Mouse (Mus musculus) stomach, postnatal 0 days (tissue): Measurements from ENCODE around the gene Fhod1. TPM values are rescaled to one million over a fixed set of nuclear protein-coding genes. Genes with fewer than 3 reads are reported as not detected.

Source experiments
- ATAC-seq: fragments of 200-750 bp; cut with Nextera tagmentation; 2 replicates; pipeline ENCODE4 v1.8.0; 2017; ENCODE audit not compliant: low FRiP score, low TSS enrichment
- DNase-seq: peaks from one replicate; pipeline ENCODE4 v3.0.0-alpha.2; 2016; ENCODE audit warnings: low spot score
- H3K27ac ChIP-seq: fragments of 300-500 bp; sonication (generic); replicated peaks from 2 replicates; pipeline ENCODE4 v1.5.1; 2014; ENCODE audit warnings: mild to moderate bottlenecking, control low read depth
- H3K27me3 ChIP-seq: fragments of 300-500 bp; sonication (generic); 2 replicates; pipeline ENCODE4 v1.6.1; 2014; ENCODE audit warnings: low read length; ENCODE audit not compliant: control insufficient read depth, insufficient read depth
- H3K36me3 ChIP-seq: fragments of 300-500 bp; sonication (generic); 2 replicates; pipeline ENCODE4 v1.6.1; 2014; ENCODE audit warnings: low read length, mixed read lengths; ENCODE audit not compliant: control insufficient read depth, insufficient read depth
- H3K4me1 ChIP-seq: fragments of 300-500 bp; sonication (generic); replicated peaks from 2 replicates; pipeline ENCODE4 v1.6.1; 2014; ENCODE audit warnings: antibody characterized with exemption; ENCODE audit not compliant: control insufficient read depth, insufficient read depth
- H3K4me2 ChIP-seq: fragments of 300-500 bp; sonication (generic); replicated peaks from 2 replicates; pipeline ENCODE4 v1.6.1; 2014; ENCODE audit warnings: low read depth, mild to moderate bottlenecking, control low read depth, moderate library complexity
- H3K4me3 ChIP-seq: fragments of 300-500 bp; sonication (generic); 2 replicates; pipeline ENCODE4 v1.5.1; 2014; ENCODE audit warnings: low read depth, low read length, control low read depth
- H3K9ac ChIP-seq: fragments of 300-500 bp; sonication (generic); 2 replicates; pipeline ENCODE4 v1.6.1; 2014; ENCODE audit warnings: mild to moderate bottlenecking, low read length, control low read depth, mixed read lengths
- H3K9me3 ChIP-seq: fragments of 300-500 bp; sonication (generic); 2 replicates; pipeline ENCODE4 v1.6.1; 2016; ENCODE audit warnings: low read length; ENCODE audit not compliant: control insufficient read depth
- CTCF ChIP-seq: IDR thresholded peaks from 2 replicates; pipeline ENCODE4 v1.5.1; 2016; ENCODE audit warnings: antibody characterized with exemption, low read depth, mild to moderate bottlenecking, moderate library complexity
- EP300 ChIP-seq: optimal IDR thresholded peaks from 2 replicates; pipeline ENCODE3; 2016; ENCODE audit warnings: antibody characterized with exemption
- WGBS: fragments of 180-500 bp; shearing (Covaris S2); extraction: QIAGEN DNeasy Blood & Tissue Kit; methylation state at CpG from one replicate; pipeline ENCODE4 v1.1.7; 2014; 5-methylcytosine and 5-hydroxymethylcytosine counted together
- polyA plus RNA-seq: library from polyadenylated mRNA; unstranded; fragments of >200 nt; fragmentation: Nextera tagmentation; extraction: Ambion mirVana; gene quantifications from 2 replicates; pipeline ENCODE4 v1.2.1, GENCODE M21; 2015

Fhod1 gene
- polyA plus RNA-seq, 1 experiment from 2014 or later: 0.63 TPM

DNA sequence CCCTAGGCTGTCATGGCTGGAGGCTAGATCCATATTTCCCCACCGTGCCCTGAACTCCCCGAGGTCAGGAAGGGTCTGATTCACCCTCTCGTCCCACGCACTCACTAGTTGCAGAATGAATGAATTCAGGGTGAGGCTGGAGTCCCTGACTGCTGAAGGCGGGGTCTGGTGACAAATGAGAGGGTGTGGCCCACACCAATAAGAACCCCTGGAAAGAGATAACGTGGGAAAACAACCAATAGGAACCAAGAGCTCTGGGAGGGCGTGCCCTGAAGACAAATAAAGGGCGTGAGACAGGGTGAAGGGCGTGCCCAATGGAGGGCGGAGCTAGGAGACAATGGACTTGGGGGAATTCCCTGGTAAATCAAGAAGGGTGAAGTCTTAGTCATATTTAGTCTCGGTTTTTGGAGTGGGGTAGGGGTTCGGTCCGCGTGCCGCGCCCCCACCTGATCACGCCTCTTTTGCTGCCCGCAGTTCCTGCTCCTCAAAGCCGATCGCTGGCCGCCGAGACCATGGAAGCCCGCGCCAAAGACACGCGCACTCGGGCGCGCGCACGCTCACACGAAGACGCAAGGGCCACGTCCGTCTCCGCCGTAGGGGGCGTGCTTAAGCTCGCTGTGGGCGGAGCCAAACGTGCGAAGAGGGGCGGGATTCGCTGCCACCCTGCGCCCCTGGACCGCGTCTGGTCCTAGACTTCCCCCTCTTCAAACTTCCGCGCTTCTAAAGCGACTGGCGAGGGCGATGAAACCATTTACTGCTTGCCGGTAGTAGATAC lies 58.6 kb downstream of the Fhod1 start:
- Histone ChIP-seq H3K36me3 (no peaks in the 10 kb centered on the region), H3K27ac (peak overlapping the region; percentile 84), H3K9me3 (no peaks in the 10 kb centered on the region), H3K4me3 (peak overlapping the region; percentile 48), H3K4me2 (peak overlapping the region; percentile 84), H3K27me3 (no peaks in the 10 kb centered on the region), H3K4me1 (peaks cover 8% of the 10 kb centered on the region), H3K9ac (peak overlapping the region; percentile 47)
- DNase-seq: peak; percentile 94
- WGBS: under 1% methylated on average over 53 of the region's 53 CpGs
- peak; percentile 57 for TF ChIP-seq CTCF
- TF ChIP-seq EP300: no peak
- peak; percentile 94 for ATAC-seq

DNA sequence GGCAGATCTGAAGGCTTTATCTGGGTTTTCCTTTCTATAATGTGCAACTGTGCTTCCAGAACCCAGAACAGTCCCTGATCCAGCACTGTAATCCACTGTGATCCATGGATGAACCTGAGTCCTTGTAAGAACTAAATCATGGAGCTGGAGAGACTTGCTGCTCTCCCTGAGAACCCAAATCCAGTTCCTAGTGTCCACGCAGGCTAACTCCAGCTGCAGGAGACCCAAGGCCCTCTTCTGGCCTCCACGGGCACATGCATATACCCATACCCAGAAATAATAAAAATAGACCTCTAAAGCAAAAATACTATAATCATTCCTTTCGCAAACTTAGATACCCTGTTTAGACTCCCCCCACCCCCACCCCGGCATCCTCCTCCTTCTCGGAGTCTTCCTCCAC lies 59.5 kb downstream of the Fhod1 start:
- TF ChIP-seq CTCF (no peak), EP300 (no peak)
- ATAC-seq (no peak), DNase-seq (no peak)
- H3K9ac ChIP-seq: no peak overlapping the region
- WGBS: 80% methylated on average over 5 of the region's 5 CpGs
- no peak overlapping the region for H3K4me2 ChIP-seq
- H3K27me3 ChIP-seq: no peaks in the 10 kb centered on the region
- H3K9me3 ChIP-seq: no peaks in the 10 kb centered on the region
- H3K4me3 ChIP-seq: no peak overlapping the region
- H3K36me3 ChIP-seq: no peaks in the 10 kb centered on the region
- peaks cover 8% of the 10 kb centered on the region for H3K4me1 ChIP-seq
- no peak overlapping the region for H3K27ac ChIP-seq

DNA sequence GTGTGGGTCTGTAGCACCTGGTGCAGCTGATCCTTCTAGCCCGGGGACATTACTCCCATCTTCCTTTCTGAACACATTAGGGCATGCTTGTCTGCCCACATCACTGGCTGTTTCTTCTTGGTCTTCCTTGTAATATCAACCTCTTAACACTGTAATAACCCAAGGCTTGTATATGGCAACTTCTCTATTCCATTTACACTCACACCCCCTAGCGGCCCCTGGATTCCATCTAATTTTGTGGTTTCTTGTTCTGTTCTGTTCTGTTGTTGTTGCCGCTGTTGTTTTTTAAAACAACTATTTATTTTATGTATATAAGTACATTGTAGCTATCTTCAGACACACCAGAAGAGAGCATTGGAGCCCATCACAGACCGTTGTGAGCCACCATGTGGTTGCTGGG lies 60.8 kb downstream of the Fhod1 start:
- Histone ChIP-seq H3K27ac (no peak overlapping the region), H3K4me3 (no peak overlapping the region), H3K36me3 (no peaks in the 10 kb centered on the region), H3K27me3 (no peaks in the 10 kb centered on the region), H3K9ac (no peak overlapping the region), H3K4me2 (no peak overlapping the region), H3K9me3 (no peaks in the 10 kb centered on the region), H3K4me1 (peaks cover 8% of the 10 kb centered on the region)
- no peak for DNase-seq
- no peak for ATAC-seq
- TF ChIP-seq EP300: no peak
- TF ChIP-seq CTCF: no peak
- WGBS: 90% methylated on average over 4 of the region's 4 CpGs

DNA sequence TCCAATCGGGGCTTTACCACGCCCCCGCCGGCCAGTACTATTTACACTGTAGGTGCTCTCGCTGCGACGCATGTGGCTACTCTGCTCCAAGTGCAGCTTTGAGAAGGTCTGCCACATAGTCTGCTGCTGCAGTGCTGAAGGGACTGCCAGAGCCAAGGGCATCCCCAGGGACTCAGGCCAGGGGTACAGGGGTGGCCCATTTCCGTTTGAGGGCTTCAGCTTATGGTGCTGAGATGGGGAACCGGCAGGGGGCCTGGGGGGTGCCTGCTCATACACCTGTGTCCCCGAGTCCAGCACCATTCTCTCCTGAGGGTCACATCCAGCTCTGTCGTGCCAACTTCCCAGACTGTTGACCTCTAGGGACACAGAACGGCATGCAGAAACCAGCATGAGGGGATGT lies 62.2 kb downstream of the Fhod1 start:
- no peak for DNase-seq

DNA sequence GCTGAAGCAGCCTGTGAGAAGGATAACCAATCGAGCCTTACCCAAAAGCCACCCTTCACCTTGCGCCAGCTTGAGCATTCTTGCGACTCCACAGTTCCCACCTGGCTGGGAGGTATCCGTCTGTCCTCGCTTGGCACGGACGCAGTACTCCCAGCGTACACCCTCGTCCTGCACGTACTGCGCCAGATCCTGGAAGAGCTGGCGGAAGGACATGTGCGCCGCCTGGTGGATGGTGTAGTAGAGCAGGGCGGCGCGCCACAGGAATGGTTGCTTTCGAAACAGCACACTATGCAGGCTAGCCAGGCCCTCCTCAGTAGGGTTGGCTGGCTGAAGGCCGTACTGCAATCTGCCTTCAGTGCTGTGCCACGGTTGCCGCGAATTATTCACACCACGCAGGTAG lies 64.7 kb downstream of the Fhod1 start:
- no peaks in the 10 kb centered on the region for H3K4me1 ChIP-seq
- H3K9me3 ChIP-seq: no peaks in the 10 kb centered on the region
- H3K27me3 ChIP-seq: no peaks in the 10 kb centered on the region
- no peak overlapping the region for H3K27ac ChIP-seq
- WGBS: 39% methylated on average over 22 of the region's 23 CpGs
- no peak overlapping the region; the same call in 1 of the 2 replicates for H3K4me2 ChIP-seq
- DNase-seq (peak; percentile 77), ATAC-seq (peak; percentile 62)
- H3K4me3 ChIP-seq: no peak overlapping the region
- no peak overlapping the region for H3K9ac ChIP-seq
- H3K36me3 ChIP-seq: no peaks in the 10 kb centered on the region
- TF ChIP-seq EP300: no peak
- peak; percentile 90 for TF ChIP-seq CTCF

More for the DNA sequence above, 62.2 kb downstream of the Fhod1 start:
- TF ChIP-seq CTCF (no peak), EP300 (no peak)
- H3K27me3 ChIP-seq: no peaks in the 10 kb centered on the region
- H3K4me2 ChIP-seq: no peak overlapping the region
- no peak overlapping the region for H3K27ac ChIP-seq
- H3K4me1 ChIP-seq: peaks cover 8% of the 10 kb centered on the region
- ATAC-seq: no peak
- H3K9ac ChIP-seq: no peak overlapping the region
- 43% methylated on average over 12 of the region's 12 CpGs for WGBS
- H3K4me3 ChIP-seq: no peak overlapping the region
- no peaks in the 10 kb centered on the region for H3K9me3 ChIP-seq
- no peaks in the 10 kb centered on the region for H3K36me3 ChIP-seq

DNA sequence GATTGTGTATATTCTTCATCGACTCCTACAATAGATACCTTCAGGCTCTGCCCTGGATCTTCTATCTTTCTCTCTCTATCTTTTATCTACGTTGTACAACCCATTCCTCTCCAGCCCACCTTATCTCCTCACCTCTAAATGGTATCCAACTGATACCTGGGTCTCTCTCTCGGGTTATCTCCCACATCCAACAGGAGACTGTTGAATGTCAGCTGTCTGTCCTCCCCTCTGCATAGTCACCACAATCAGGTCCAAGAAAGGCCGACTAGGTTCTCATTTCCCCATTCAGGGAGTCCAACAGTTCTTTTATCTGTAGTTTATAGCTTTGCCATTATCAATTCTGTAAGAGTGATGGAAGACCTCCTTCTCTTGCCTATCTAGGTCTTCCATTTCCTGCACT lies 65.5 kb downstream of the Fhod1 start:
- no peak overlapping the region for H3K27ac ChIP-seq
- TF ChIP-seq CTCF: no peak
- TF ChIP-seq EP300: no peak
- H3K4me3 ChIP-seq: no peak overlapping the region
- no peaks in the 10 kb centered on the region for H3K36me3 ChIP-seq
- no peaks in the 10 kb centered on the region for H3K4me1 ChIP-seq
- no peak overlapping the region for H3K4me2 ChIP-seq
- H3K9me3 ChIP-seq: no peaks in the 10 kb centered on the region
- no peaks in the 10 kb centered on the region for H3K27me3 ChIP-seq
- no peak for ATAC-seq
- no peak overlapping the region for H3K9ac ChIP-seq
- DNase-seq: no peak
- WGBS: 83% methylated on average over 4 of the region's 4 CpGs
